Mouse (Mus musculus): ENCODE measurements around the gene Nasp.

The Nasp gene

GRCm38 (mm10) chr4:116635197-116635596, 7.5 kb upstream of the Nasp start:
- no peak for DNase-seq (ENCODE audit: low spot score in 2 of 2)

DNA sequence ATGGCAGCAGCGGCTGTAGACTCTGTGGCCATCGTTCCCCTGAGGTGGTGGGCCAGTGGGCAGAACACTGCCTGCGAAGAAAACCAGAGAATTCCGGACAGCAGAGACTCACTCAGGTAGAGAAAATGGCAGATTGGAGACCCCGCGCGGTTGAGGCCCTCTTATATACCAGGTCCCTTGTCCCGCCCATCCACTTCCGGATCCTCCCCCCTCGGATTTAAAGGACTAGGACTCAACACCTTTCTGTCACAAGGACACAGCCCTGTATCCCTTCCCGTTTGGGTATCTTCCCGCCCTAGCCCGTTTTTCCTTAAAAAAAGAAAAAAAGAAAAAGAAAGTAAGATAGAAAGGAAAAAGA, 403 bp downstream of the Nasp start:
- DNase-seq (ENCODE audit: low spot score in 2 of 2), result peak in 1 of 2 experiments; percentile 85

- DNase-seq (ENCODE audit: low spot score in 2 of 2), result peak; percentile 60 to 88
Measured at GRCm38 (mm10) chr4:116626658-116627358, 933 bp downstream of the Nasp start.

GRCm38 (mm10) chr4:116624831-116625230, 2.9 kb downstream of the Nasp start:
- no peak for DNase-seq (ENCODE audit: low spot score in 2 of 2)

GRCm38 (mm10) chr4:116615237-116615636, 12.5 kb downstream of the Nasp start:
- no peak for DNase-seq (ENCODE audit: low spot score in 2 of 2)

DNA sequence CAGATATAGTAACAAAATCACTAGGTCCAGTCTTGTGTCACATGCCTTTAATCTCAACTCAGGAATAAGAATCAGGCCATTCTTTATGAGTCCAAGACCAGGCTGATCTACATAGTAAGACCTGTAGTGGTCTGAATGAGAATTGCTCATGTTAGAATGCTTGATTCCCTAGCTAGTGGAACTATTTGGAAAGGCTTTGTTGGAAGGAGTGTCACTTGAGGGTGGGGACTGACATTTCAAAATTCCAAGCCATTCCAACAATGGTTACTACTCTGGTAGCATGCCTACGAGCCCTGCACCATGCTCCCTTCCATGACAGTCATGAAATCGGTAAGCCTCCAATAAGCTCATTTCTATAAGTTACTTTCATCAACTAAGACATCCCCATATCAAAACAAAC, 15.1 kb downstream of the Nasp start:
- no peak for DNase-seq (ENCODE audit: low spot score in 2 of 2)

- peak; percentile 85 to 88 for DNase-seq (ENCODE audit: low spot score in 2 of 2)
Measured at GRCm38 (mm10) chr4:116596978-116597881, 30.5 kb downstream of the Nasp start.

DNA sequence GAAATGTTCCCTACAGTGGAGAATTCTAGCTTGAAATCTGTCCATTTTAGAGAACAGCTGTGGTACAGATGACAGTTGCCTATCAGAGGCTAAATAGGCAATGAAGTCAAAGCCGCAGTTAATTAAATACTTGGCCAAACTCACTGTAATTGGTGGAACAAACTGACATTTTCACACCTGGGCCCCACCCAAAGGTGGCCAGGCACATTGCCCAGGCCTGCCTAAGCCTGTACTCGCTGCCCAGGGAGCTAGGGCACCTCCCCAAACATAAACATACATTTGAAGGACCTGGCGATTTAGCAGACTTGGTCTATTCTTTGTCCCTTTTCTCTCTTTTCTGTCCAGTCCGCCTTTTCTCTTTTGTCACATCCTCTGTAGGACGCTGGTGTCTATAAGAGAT, 31.4 kb downstream of the Nasp start, which contains the start of gene Ccdc17:
Gene Ccdc17, plus strand, starts transcription at position 276 of the 400 bp plus-strand sequence.
- DNase-seq (ENCODE audit: low spot score in 2 of 2), result peak; percentile 25 to 37

GRCm38 (mm10) chr4:116595793-116596192, 31.9 kb downstream of the Nasp start:
- no peak for DNase-seq (ENCODE audit: low spot score in 2 of 2)

GRCm38 (mm10) chr4:116558151-116558882, 69.4 kb downstream of the Nasp start:
- DNase-seq (ENCODE audit: low spot score in 2 of 2), result no peak

GRCm38 (mm10) chr4:116557306-116558121, 70.2 kb downstream of the Nasp start, which contains the start of gene Gpbp1l1:
Gene Gpbp1l1, plus strand, starts transcription at chr4:116557658.
- peak; percentile 94 to 96 for DNase-seq (ENCODE audit: low spot score in 2 of 2)

- peak; percentile 90 to 93 for DNase-seq (ENCODE audit: low spot score in 2 of 2)
Measured at GRCm38 (mm10) chr4:116556561-116557305, 71.0 kb downstream of the Nasp start.

DNA sequence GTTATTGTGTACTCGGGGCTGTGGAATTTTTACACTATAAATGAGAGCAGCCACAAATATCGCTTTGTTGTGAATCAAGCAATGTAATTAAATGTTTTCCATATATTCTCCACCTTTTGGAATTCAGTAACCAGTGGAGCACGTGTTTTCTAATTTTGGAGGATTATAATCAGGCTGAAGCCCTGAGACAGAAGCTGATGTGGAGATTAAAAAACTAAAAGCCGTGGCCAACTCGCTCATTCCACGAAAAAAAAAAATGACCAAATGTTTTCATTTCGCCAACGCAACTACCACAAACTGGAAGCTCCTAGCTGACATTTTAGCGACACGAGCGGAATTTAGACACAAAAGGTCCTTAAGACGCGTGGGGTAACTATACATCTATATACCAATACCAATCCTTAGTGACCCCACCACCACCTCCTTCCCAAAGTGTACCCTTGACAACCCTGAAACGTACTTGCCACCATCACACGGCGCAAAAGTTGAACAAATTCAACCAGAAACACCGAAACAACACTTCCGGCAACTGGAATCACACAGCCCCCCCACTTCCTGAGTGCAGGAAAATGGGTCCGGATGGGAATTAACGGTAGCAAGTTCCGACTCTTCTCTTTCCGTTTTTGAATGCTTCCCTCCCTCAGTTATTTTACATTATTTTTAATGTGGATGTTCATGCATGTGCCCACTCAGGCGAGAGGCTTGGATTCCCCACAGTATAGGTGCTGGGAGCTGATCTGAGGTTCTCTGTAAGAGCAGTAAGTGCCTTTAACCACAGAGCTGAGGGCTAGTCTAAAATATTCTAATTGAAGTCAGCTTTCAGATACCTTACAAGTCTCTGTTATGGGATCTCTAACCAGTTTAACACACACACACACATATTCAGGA, 72.1 kb downstream of the Nasp start, which contains the start of gene Tmem69:
Gene Tmem69, minus strand, starts transcription at position 524 of the 888 bp plus-strand sequence.
- DNase-seq (ENCODE audit: low spot score in 2 of 2), result peak; percentile 61 to 70

DNA sequence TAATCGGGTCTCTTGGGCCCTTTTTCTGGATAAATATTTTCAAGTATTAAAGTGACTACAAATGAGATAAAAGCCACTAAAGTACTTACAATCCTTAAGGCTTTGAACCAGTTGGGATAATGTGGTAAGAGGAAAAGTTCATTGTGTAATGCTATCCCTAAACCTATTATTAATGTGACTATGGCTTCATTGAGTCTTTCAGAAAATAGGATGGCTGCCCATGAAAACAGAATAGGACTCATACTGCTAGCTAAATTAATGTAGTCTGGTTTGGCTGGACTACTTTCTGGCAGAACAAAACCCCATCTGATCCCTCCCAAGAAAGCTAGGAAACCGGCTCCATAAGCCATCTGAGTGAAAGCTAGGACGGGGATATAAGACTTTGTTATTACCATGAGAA, 74.7 kb downstream of the Nasp start:
- DNase-seq (ENCODE audit: low spot score in 2 of 2), result no peak

All from urinary bladder, adult 18-20 months (tissue).